Mouse (Mus musculus) spleen, adult 2 months (tissue): Measurements from ENCODE around the gene Olfr874. TPM values are rescaled to one million over a fixed set of nuclear protein-coding genes. Genes with fewer than 3 reads are reported as not detected.
"Not testable (repeated sequence)": the region's sequence is repeated elsewhere in the genome, so short reads cannot be mapped to it uniquely, and the experiment has no call there.

ENCODE experiments used
- DNase-seq, 2 experiments: peaks; one replicate each; pipeline versions ENCODE4 v3.0.0 to v3.0.0-alpha.2; 2012 to 2021; ENCODE audit warnings: low spot score in 2 of 2, low read depth in 1 of 2
- H3K27ac ChIP-seq: fragments of 200-500 bp; 2 replicates; pipeline ENCODE4 v1.5.1; 2012; ENCODE audit warnings: low read length, inconsistent platforms; ENCODE audit not compliant: insufficient read depth
- H3K27me3 ChIP-seq: fragments of 200-500 bp; 2 replicates; pipeline ENCODE4 v1.6.1; 2012; ENCODE audit warnings: mild to moderate bottlenecking, moderate library complexity, low read length, inconsistent platforms; ENCODE audit not compliant: control insufficient read depth, insufficient read depth
- H3K36me3 ChIP-seq: fragments of 200-500 bp; 2 replicates; pipeline ENCODE4 v1.6.1; 2012; ENCODE audit warnings: mild to moderate bottlenecking, low read length, inconsistent platforms; ENCODE audit not compliant: control insufficient read depth, insufficient read depth
- H3K4me1 ChIP-seq: fragments of 200-500 bp; 2 replicates; pipeline ENCODE4 v1.6.1; 2011; ENCODE audit warnings: inconsistent platforms; ENCODE audit not compliant: control insufficient read depth, insufficient read depth, insufficient read length
- H3K4me3 ChIP-seq: fragments of 200-500 bp; 2 replicates; pipeline ENCODE4 v1.5.1; 2011; ENCODE audit warnings: mild to moderate bottlenecking, inconsistent platforms; ENCODE audit not compliant: insufficient read depth, insufficient read length; ENCODE audit errors: extremely low read depth
- CTCF ChIP-seq: fragments of 200-500 bp; IDR thresholded peaks from 2 replicates; pipeline ENCODE4 v1.5.1; 2011; ENCODE audit warnings: mild to moderate bottlenecking, inconsistent platforms; ENCODE audit not compliant: insufficient read depth, insufficient read length, insufficient replicate concordance; ENCODE audit errors: extremely low read depth
- POLR2A ChIP-seq: fragments of 200-500 bp; IDR thresholded peaks from 2 replicates; pipeline ENCODE4 v1.6.1; 2011; ENCODE audit warnings: low read depth, low read length, inconsistent platforms
- WGBS: fragments of 180-500 bp; shearing (Covaris S2); methylation state at CpG from one replicate; pipeline ENCODE4 v1.1.7; 2018; 5-methylcytosine and 5-hydroxymethylcytosine counted together
- polyA plus RNA-seq: library from polyadenylated mRNA; depleted of rRNA; stranded (reverse); fragments of >200 nt; gene quantifications from 2 replicates; pipeline ENCODE4 v1.2.3, GENCODE M21; 2012; rRNA removed

Gene Olfr874
- polyA plus RNA-seq, 1 experiment: not detected

GRCm38 (mm10) chr9:37762541-37762940 lies 17.6 kb downstream of the Olfr874 start:
- WGBS: 55% methylated on average over 2 of the region's 2 CpGs
- Histone ChIP-seq H3K4me3 (no peak overlapping the region), H3K27me3 (no peaks in the 10 kb centered on the region), H3K36me3 (no peaks in the 10 kb centered on the region), H3K27ac (no peak overlapping the region), H3K4me1 (no peaks in the 10 kb centered on the region)
- DNase-seq: no peak
- no peak for TF ChIP-seq CTCF
- TF ChIP-seq POLR2A: no peak

- no peaks in the 10 kb centered on the region for H3K36me3 ChIP-seq
- H3K27ac ChIP-seq: no peak overlapping the region
- H3K4me3 ChIP-seq: no peak overlapping the region
- DNase-seq: no peak
- H3K4me1 ChIP-seq: no peaks in the 10 kb centered on the region
- TF ChIP-seq CTCF (no peak), POLR2A (no peak)
- 77% methylated on average over 2 of the region's 2 CpGs for WGBS
- H3K27me3 ChIP-seq: no peaks in the 10 kb centered on the region
These were observed 25.8 kb downstream of the Olfr874 start for GRCm38 (mm10) chr9:37770661-37771060.

GRCm38 (mm10) chr9:37771759-37772158 lies 26.9 kb downstream of the Olfr874 start, which contains the start of gene Olfr875:
TSS of gene Olfr875 (plus strand) at chr9:37771857.
- H3K27me3 ChIP-seq: no peaks in the 10 kb centered on the region
- no peak for DNase-seq
- H3K4me3 ChIP-seq: no peak within 1 kb of the TSS
- 22% methylated on average over 2 of the region's 2 CpGs for WGBS
- H3K4me1 ChIP-seq: no peaks in the 10 kb centered on the region
- TF ChIP-seq CTCF (no peak), POLR2A (no peak)
- H3K36me3 ChIP-seq: no peaks in the 10 kb centered on the region
- H3K27ac ChIP-seq: no peak within 1 kb of the TSS

GRCm38 (mm10) chr9:37782766-37783260 lies 37.9 kb downstream of the Olfr874 start:
- DNase-seq: no peak
- WGBS: 29% methylated on average over 7 of the region's 7 CpGs
- H3K27ac ChIP-seq: no peak overlapping the region
- H3K4me3 ChIP-seq: no peak overlapping the region
- no peaks in the 10 kb centered on the region for H3K36me3 ChIP-seq
- no peaks in the 10 kb centered on the region for H3K27me3 ChIP-seq
- TF ChIP-seq POLR2A (no peak), CTCF (no peak)
- H3K4me1 ChIP-seq: no peaks in the 10 kb centered on the region

GRCm38 (mm10) chr9:37783394-37784387 lies 38.8 kb downstream of the Olfr874 start:
- H3K27me3 ChIP-seq, H3K27ac ChIP-seq, H3K4me3 ChIP-seq, DNase-seq, H3K36me3 ChIP-seq, H3K4me1 ChIP-seq: not testable (repeated sequence)
- WGBS: 54% methylated on average over 11 of the region's 15 CpGs

GRCm38 (mm10) chr9:37786411-37786810 lies 41.5 kb downstream of the Olfr874 start:
- 71% methylated on average over 2 of the region's 2 CpGs for WGBS
- Histone ChIP-seq H3K4me3 (no peak overlapping the region), H3K36me3 (no peaks in the 10 kb centered on the region), H3K27me3 (no peaks in the 10 kb centered on the region), H3K27ac (no peak overlapping the region), H3K4me1 (no peaks in the 10 kb centered on the region)
- no peak for DNase-seq
- no peak for TF ChIP-seq CTCF
- TF ChIP-seq POLR2A: no peak

Other genes with a start within 250 kb of the Olfr874 start
- 19.2 and 19.6 TPM in 2 replicates for gene Esam, start 217.0 kb upstream of the Olfr874 start, polyA plus RNA-seq
- 2.1 and 3.7 TPM in 2 replicates for gene Vsig2, start 205.9 kb upstream of the Olfr874 start, polyA plus RNA-seq
- 35.3 and 45.1 TPM in 2 replicates for gene Nrgn, start 192.2 kb upstream of the Olfr874 start, polyA plus RNA-seq
- 3.5 and 3.8 TPM in 2 replicates for gene Siae, start 189.4 kb upstream of the Olfr874 start, polyA plus RNA-seq
- 0.21 TPM in 1 of 2 replicates, not detected in the other for gene Spa17, start 131.4 kb upstream of the Olfr874 start, polyA plus RNA-seq
- 20.7 and 22.2 TPM in 2 replicates for gene Tbrg1, start 87.8 kb upstream of the Olfr874 start, polyA plus RNA-seq
- gene Panx3, start 75.9 kb upstream of the Olfr874 start, polyA plus RNA-seq: not detected in 2 replicates
- gene Olfr160, start 28.9 kb upstream of the Olfr874 start, polyA plus RNA-seq: not detected in 2 replicates
- not detected in 2 replicates for gene Olfr875, start 26.8 kb downstream of the Olfr874 start, polyA plus RNA-seq
- gene Olfr876, start 57.9 kb downstream of the Olfr874 start, polyA plus RNA-seq: not detected in 2 replicates
- gene Olfr877, start 109.2 kb downstream of the Olfr874 start, polyA plus RNA-seq: not detected in 2 replicates
- not detected in 2 replicates for gene Olfr145, start 151.6 kb downstream of the Olfr874 start, polyA plus RNA-seq
- not detected in 2 replicates for gene Olfr878, start 172.7 kb downstream of the Olfr874 start, polyA plus RNA-seq
- not detected in 2 replicates for gene Olfr881, start 246.7 kb downstream of the Olfr874 start, polyA plus RNA-seq